8 mouse cellular contexts compared by ENCODE assay signal in the genomic region with DNA sequence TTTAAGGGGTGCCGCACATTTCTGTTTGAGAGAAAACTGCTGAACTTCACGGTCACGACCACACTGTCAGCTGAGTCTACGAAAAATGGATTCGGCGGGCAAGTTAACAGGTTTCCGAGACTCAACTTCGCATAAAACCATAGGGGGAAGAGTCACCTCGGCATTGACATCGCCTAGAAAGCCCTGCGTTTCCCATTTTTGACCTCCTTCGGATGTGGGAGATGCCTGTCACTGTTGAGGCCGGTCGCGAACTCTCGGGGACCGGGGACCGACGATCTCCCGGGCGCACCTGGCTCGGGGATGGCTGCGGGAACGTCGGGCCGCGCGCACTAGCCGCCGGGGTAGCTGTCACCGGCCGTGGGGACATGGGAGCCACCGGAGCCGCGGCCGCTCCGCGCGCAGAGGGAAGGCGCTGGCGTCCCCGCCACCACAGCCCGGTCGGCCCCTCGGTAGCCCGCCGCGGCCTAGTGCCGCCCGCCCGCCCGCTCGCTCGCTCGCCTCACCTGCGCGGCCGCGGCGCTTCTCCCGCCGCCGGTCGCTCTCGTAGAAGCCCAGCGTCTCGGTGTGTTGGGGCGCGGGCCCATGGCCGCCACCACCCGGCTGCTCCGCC. TPM values are rescaled to one million over a fixed set of nuclear protein-coding genes. Genes with fewer than 3 reads are reported as not detected.
DNase-seq lines count a peak whose midpoint lies in the region; ATAC-seq and TF ChIP-seq lines count a peak whose summit lies in the region.

No protein-coding gene starts in this region.

- H3K4me3 ChIP-seq in ES-Bruce4 (ENCODE audit: low read depth, low read length) = peak overlapping the region; percentile 82
- peak overlapping the region; percentile 91 for H3K4me3 ChIP-seq in embryonic fibroblast, embryonic 13.5 days (ENCODE audit: insufficient read depth, low read length)
- H3K4me3 ChIP-seq in limb, embryonic 15.5 days = peak overlapping the region; percentile 82
- peak overlapping the region; percentile 87 for H3K4me3 ChIP-seq in midbrain, embryonic 15.5 days

- TF ChIP-seq EP300 in ES-Bruce4 (IDR thresholded peaks at IDR 0.05; ENCODE audit: insufficient read depth, low read depth, low read length) = no peak

- H3K4me1 ChIP-seq in ES-Bruce4 (ENCODE audit: control insufficient read depth, insufficient read depth, low read length) = peaks cover 5% of the 10 kb centered on the region
- H3K4me1 ChIP-seq in embryonic fibroblast, embryonic 13.5 days (ENCODE audit: control insufficient read depth, insufficient read depth, low read length) = peaks cover 7% of the 10 kb centered on the region
- H3K4me1 ChIP-seq in limb, embryonic 15.5 days = peaks cover 13% of the 10 kb centered on the region
- peaks cover 38% of the 10 kb centered on the region for H3K4me1 ChIP-seq in midbrain, embryonic 15.5 days

- TF ChIP-seq CTCF in ES-Bruce4 (IDR thresholded peaks at IDR 0.05; ENCODE audit: low read depth, low read length) = no peak
- TF ChIP-seq CTCF in embryonic fibroblast, embryonic 13.5 days (IDR thresholded peaks at IDR 0.05; ENCODE audit: borderline replicate concordance, insufficient read depth, low read length) = no peak

- DNase-seq in kidney, adult 9 months = peak; percentile 10
- no peak for DNase-seq in kidney, postnatal 14 days
- peak; percentile 6 for DNase-seq in heart, postnatal 25 days (ENCODE audit: low spot score)
- DNase-seq in thymus, postnatal 10 days (ENCODE audit: low spot score in 2 of 2) = peak; percentile 44 to 48

- H3K36me3 ChIP-seq in ES-Bruce4 (ENCODE audit: control insufficient read depth, insufficient read depth, low read length, poor library complexity, severe bottlenecking) = no peaks in the 10 kb centered on the region
- no peaks in the 10 kb centered on the region for H3K36me3 ChIP-seq in limb, embryonic 15.5 days
- no peaks in the 10 kb centered on the region for H3K36me3 ChIP-seq in midbrain, embryonic 15.5 days (replicated peaks)

- peak; percentile 74; the same call in 1 of the 2 replicates for ATAC-seq in limb, embryonic 15.5 days (ENCODE audit: insufficient number of reproducible peaks, low FRiP score, low TSS enrichment, low read depth)
- ATAC-seq in midbrain, embryonic 15.5 days (replicated peaks) = peak; percentile 86

- H3K27me3 ChIP-seq in ES-Bruce4 (ENCODE audit: control insufficient read depth, insufficient read depth, low read length, poor library complexity, severe bottlenecking) = no peaks in the 10 kb centered on the region
- no peaks in the 10 kb centered on the region for H3K27me3 ChIP-seq in limb, embryonic 15.5 days
- no peaks in the 10 kb centered on the region for H3K27me3 ChIP-seq in midbrain, embryonic 15.5 days (replicated peaks)

- peak overlapping the region; percentile 99 for H3K9ac ChIP-seq in ES-Bruce4 (ENCODE audit: low read depth, poor library complexity, severe bottlenecking)
- peak overlapping the region; percentile 95 for H3K9ac ChIP-seq in limb, embryonic 15.5 days
- peak overlapping the region; percentile 87 for H3K9ac ChIP-seq in midbrain, embryonic 15.5 days

- no peaks in the 10 kb centered on the region for H3K9me3 ChIP-seq in ES-Bruce4 (replicated peaks; ENCODE audit: control insufficient read depth, insufficient read depth, low read length, poor library complexity, severe bottlenecking)
- no peaks in the 10 kb centered on the region for H3K9me3 ChIP-seq in limb, embryonic 15.5 days
- no peaks in the 10 kb centered on the region for H3K9me3 ChIP-seq in midbrain, embryonic 15.5 days

- no peak for TF ChIP-seq POLR2A in ES-Bruce4 (IDR thresholded peaks at IDR 0.05; ENCODE audit: insufficient read depth, low read length)
- no peak for TF ChIP-seq POLR2A in embryonic fibroblast, embryonic 13.5 days (IDR thresholded peaks at IDR 0.05; ENCODE audit: low read depth, low read length)

- H3K27ac ChIP-seq in ES-Bruce4 (ENCODE audit: insufficient read depth, low read length) = no peak overlapping the region
- peak overlapping the region; percentile 34; the same call in 1 of the 2 replicates for H3K27ac ChIP-seq in embryonic fibroblast, embryonic 13.5 days (ENCODE audit: insufficient read depth, low read length)
- peak overlapping the region; percentile 91 for H3K27ac ChIP-seq in limb, embryonic 15.5 days
- H3K27ac ChIP-seq in midbrain, embryonic 15.5 days = peak overlapping the region; percentile 94

- intact Hi-C loops in heart, postnatal 25 days (cut with DNase I) = loop anchor here (5.0 kb wide), 1 partner anchor 1221 kb away; no protein-coding TSS in a partner anchor

- peak overlapping the region; percentile 59 for H3K4me2 ChIP-seq in limb, embryonic 15.5 days
- peak overlapping the region; percentile 84 for H3K4me2 ChIP-seq in midbrain, embryonic 15.5 days

- WGBS in limb, embryonic 15.5 days = under 1% methylated on average over 64 of the region's 72 CpGs
- WGBS in midbrain, embryonic 15.5 days = under 1% methylated on average over 43 of the region's 72 CpGs

RNA-seq across cellular contexts. Expression of gene Tapt1, which starts 0.4 kb away (rescaled TPM):
- 22.5 and 28.5 TPM in 2 replicates for polyA plus RNA-seq in ES-Bruce4 (2011; ENCODE audit: insufficient read depth, insufficient read length, low read depth, missing spikeins)
- 36.2 and 41.1 TPM in 2 replicates for polyA plus RNA-seq in embryonic fibroblast, embryonic 13.5 days (2011; ENCODE audit: insufficient read length, low read depth, missing spikeins)
- 10 to 100 TPM; 19.7 to 19.9 TPM for total RNA-seq in heart, postnatal 25 days (2021)
- polyA plus RNA-seq in limb, embryonic 15.5 days (2015; fragmentation: Nextera tagmentation; extraction: Ambion mirVana) = 30.7 and 30.9 TPM in 2 replicates
- polyA plus RNA-seq in midbrain, embryonic 15.5 days (2015; fragmentation: Nextera tagmentation; extraction: Ambion mirVana) = 32.3 and 33.2 TPM in 2 replicates
